Mouse (Mus musculus): ENCODE measurements at regions not wholly inside any gene's neighbourhood (a gene's known extent, or its start where the extent isn't known, plus 50 kb on each side); places are given as distances from the start of the nearest gene placed in this dataset.

DNA sequence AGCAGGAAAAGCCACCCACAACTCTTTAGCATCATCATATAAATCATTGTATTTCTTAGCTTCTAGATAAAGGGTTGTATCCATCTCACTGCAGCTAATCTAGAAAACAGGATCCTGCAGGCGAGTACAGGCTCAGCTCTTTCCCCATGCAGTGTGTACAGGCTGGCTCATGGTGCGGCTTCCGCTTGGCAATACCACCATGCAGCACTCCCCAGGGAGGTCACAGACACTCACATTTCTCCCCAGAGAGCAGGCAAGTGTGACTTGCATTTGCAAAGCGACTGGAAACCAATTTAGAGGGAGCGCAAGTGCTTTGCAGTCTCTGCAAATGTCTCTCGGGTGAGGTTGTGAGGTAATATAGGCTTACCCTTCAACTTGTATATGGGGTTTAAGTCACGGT lies 69.1 kb upstream of the Zfp366 start:
- TF ChIP-seq POLR2A (IDR thresholded peaks at IDR 0.05; ENCODE audit: insufficient read depth, low read depth, low read length), result no peak
- no peak for TF ChIP-seq CTCF (IDR thresholded peaks at IDR 0.05; ENCODE audit: insufficient read depth, low read depth, low read length)

Measured in olfactory bulb, adult 2 months (tissue).